Mouse (Mus musculus) midbrain, embryonic 12.5 days (tissue): ENCODE results near the gene Acp2. TPM values are rescaled to one million over a fixed set of nuclear protein-coding genes. Genes with fewer than 3 reads are reported as not detected.

Experiments used
- ATAC-seq: fragments of 200-750 bp; cut with Nextera tagmentation; 2 replicates; pipeline ENCODE4 v1.8.0; 2017; ENCODE audit warnings: low read depth, moderate TSS enrichment, moderate library complexity; ENCODE audit not compliant: low FRiP score
- H3K27ac ChIP-seq: fragments of 300-500 bp; sonication (generic); replicated peaks from 2 replicates; pipeline ENCODE4 v1.5.1; 2016; ENCODE audit warnings: mild to moderate bottlenecking
- H3K27me3 ChIP-seq: fragments of 300-500 bp; sonication (generic); 2 replicates; pipeline ENCODE4 v1.6.1; 2016; ENCODE audit warnings: mild to moderate bottlenecking
- H3K36me3 ChIP-seq: fragments of 300-500 bp; sonication (generic); 2 replicates; pipeline ENCODE4 v1.6.1; 2016
- H3K4me1 ChIP-seq: fragments of 300-500 bp; sonication (generic); 2 replicates; pipeline ENCODE4 v1.6.1; 2016
- H3K4me2 ChIP-seq: fragments of 300-500 bp; sonication (generic); replicated peaks from 2 replicates; pipeline ENCODE4 v1.6.1; 2016; ENCODE audit warnings: mild to moderate bottlenecking, moderate library complexity
- H3K4me3 ChIP-seq: fragments of 300-500 bp; sonication (generic); 2 replicates; pipeline ENCODE4 v1.5.1; 2016; ENCODE audit warnings: mild to moderate bottlenecking
- H3K9ac ChIP-seq: fragments of 300-500 bp; sonication (generic); replicated peaks from 2 replicates; pipeline ENCODE4 v1.6.1; 2016; ENCODE audit warnings: mild to moderate bottlenecking, moderate library complexity
- H3K9me3 ChIP-seq: fragments of 300-500 bp; sonication (generic); 2 replicates; pipeline ENCODE4 v1.6.1; 2016; ENCODE audit warnings: mild to moderate bottlenecking
- WGBS: fragments of 180-500 bp; shearing (Covaris S2); methylation state at CpG from one replicate; pipeline ENCODE4 v1.1.7; 2016; 5-methylcytosine and 5-hydroxymethylcytosine counted together
- polyA plus RNA-seq: library from polyadenylated mRNA; unstranded; fragments of >200 nt; fragmentation: Nextera tagmentation; extraction: Ambion mirVana; gene quantifications from 2 replicates; pipeline ENCODE4 v1.2.1, GENCODE M21; 2016

The Acp2 gene
- polyA plus RNA-seq, 1 experiment from 2014 or later: 37.7 TPM

DNA sequence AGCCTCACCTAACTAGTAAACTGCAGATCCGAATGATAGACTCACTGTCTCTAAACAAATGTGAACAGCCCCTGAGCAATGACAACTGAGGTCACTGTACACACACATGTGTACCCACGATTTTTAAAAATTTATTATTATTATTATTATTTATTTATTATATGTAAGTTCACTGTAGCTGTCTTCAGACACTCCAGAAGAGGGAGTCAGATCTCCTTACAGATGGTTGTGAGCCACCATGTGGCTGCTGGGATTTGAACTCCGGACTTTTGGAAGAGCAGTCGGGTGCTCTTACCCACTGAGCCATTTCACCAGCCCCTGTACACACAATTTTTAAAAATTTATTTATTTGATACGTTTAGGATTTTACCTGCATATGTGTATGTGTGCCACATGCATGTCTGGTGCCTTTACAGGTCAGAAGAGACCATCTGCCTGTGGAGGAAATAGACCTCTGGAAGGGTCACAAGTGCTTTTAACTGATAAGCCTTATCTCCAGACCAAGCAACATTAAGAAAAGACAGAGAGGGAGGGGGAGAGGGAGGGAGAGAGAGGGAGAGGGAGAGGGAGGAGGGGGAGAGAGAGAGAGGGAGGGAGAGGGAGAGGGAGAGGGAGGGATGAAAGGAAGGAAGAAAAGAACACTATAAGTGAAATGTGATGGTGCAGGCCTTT, 42.0 kb downstream of the Acp2 start:
- ATAC-seq: no peak
- 81% methylated on average over 5 of the region's 5 CpGs for WGBS
- no peak overlapping the region for H3K9ac ChIP-seq
- no peak overlapping the region for H3K4me3 ChIP-seq
- H3K9me3 ChIP-seq: no peaks in the 10 kb centered on the region
- H3K4me1 ChIP-seq: no peaks in the 10 kb centered on the region
- H3K27me3 ChIP-seq: no peaks in the 10 kb centered on the region
- no peak overlapping the region for H3K27ac ChIP-seq
- no peaks in the 10 kb centered on the region for H3K36me3 ChIP-seq
- no peak overlapping the region for H3K4me2 ChIP-seq

GRCm38 (mm10) chr2:91248366-91248765, 45.7 kb downstream of the Acp2 start:
- 93% methylated on average over 4 of the region's 4 CpGs for WGBS
- H3K9ac ChIP-seq: no peak overlapping the region
- no peak for ATAC-seq
- no peak overlapping the region for H3K4me2 ChIP-seq
- H3K27me3 ChIP-seq: no peaks in the 10 kb centered on the region
- H3K4me1 ChIP-seq: no peaks in the 10 kb centered on the region
- H3K27ac ChIP-seq: no peak overlapping the region
- H3K36me3 ChIP-seq: no peaks in the 10 kb centered on the region
- no peaks in the 10 kb centered on the region for H3K9me3 ChIP-seq
- no peak overlapping the region for H3K4me3 ChIP-seq

- Histone ChIP-seq H3K9me3 (no peaks in the 10 kb centered on the region), H3K9ac (no peak overlapping the region), H3K4me1 (peaks cover 22% of the 10 kb centered on the region), H3K27ac (no peak overlapping the region), H3K27me3 (peaks cover 27% of the 10 kb centered on the region), H3K36me3 (no peaks in the 10 kb centered on the region), H3K4me3 (no peak overlapping the region), H3K4me2 (no peak overlapping the region)
- ATAC-seq: no peak
- WGBS: 77% methylated on average over 4 of the region's 4 CpGs
Observed at GRCm38 (mm10) chr2:91252001-91252400, 49.3 kb downstream of the Acp2 start.

- H3K36me3 ChIP-seq: no peaks in the 10 kb centered on the region
- no peak overlapping the region for H3K27ac ChIP-seq
- H3K4me2 ChIP-seq: no peak overlapping the region
- no peaks in the 10 kb centered on the region for H3K9me3 ChIP-seq
- peaks cover 30% of the 10 kb centered on the region for H3K27me3 ChIP-seq
- no peak overlapping the region for H3K4me3 ChIP-seq
- ATAC-seq: no peak
- WGBS: 60% methylated on average over 4 of the region's 4 CpGs
- H3K9ac ChIP-seq: no peak overlapping the region
- peaks cover 26% of the 10 kb centered on the region for H3K4me1 ChIP-seq
Observed at GRCm38 (mm10) chr2:91252512-91252911, 49.8 kb downstream of the Acp2 start.

- no peak overlapping the region for H3K4me3 ChIP-seq
- no peak overlapping the region for H3K27ac ChIP-seq
- no peak overlapping the region for H3K9ac ChIP-seq
- peaks cover 39% of the 10 kb centered on the region for H3K27me3 ChIP-seq
- H3K4me1 ChIP-seq: peaks cover 37% of the 10 kb centered on the region
- WGBS: 34% methylated on average over 8 of the region's 8 CpGs
- no peak for ATAC-seq
- no peaks in the 10 kb centered on the region for H3K36me3 ChIP-seq
- no peaks in the 10 kb centered on the region for H3K9me3 ChIP-seq
- 0 out of 2 replicates have a peak overlapping the region, but pooled peaks have one; percentile 99 for H3K4me2 ChIP-seq
Observed at GRCm38 (mm10) chr2:91254725-91255380, 52.2 kb downstream of the Acp2 start.

- H3K9me3 ChIP-seq: no peaks in the 10 kb centered on the region
- peak within 1 kb of the TSS; percentile 72 for H3K9ac ChIP-seq
- peaks cover 37% of the 10 kb centered on the region for H3K4me1 ChIP-seq
- peak; percentile 52; the same call in 1 of the 2 replicates for ATAC-seq
- WGBS: under 1% methylated on average over 27 of the region's 27 CpGs
- peaks cover 39% of the 10 kb centered on the region for H3K27me3 ChIP-seq
- H3K36me3 ChIP-seq: no peaks in the 10 kb centered on the region
- peak within 1 kb of the TSS; percentile 99 for H3K4me2 ChIP-seq
- H3K27ac ChIP-seq: peak within 1 kb of the TSS; percentile 26; the same call in 1 of the 2 replicates
- H3K4me3 ChIP-seq: peak within 1 kb of the TSS; percentile 60
Observed at GRCm38 (mm10) chr2:91255661-91256150, 53.0 kb downstream of the Acp2 start, which contains the start of gene Pacsin3. Gene Pacsin3 (plus strand): TSS chr2:91255954.

GRCm38 (mm10) chr2:91256256-91257125, 53.8 kb downstream of the Acp2 start:
- H3K27ac ChIP-seq: peak overlapping the region; percentile 39; the same call in 1 of the 2 replicates
- H3K9ac ChIP-seq: peak overlapping the region; percentile 72
- H3K36me3 ChIP-seq: no peaks in the 10 kb centered on the region
- peaks cover 37% of the 10 kb centered on the region for H3K4me1 ChIP-seq
- ATAC-seq: peak; percentile 64
- WGBS: under 1% methylated on average over 52 of the region's 52 CpGs
- H3K27me3 ChIP-seq: peaks cover 39% of the 10 kb centered on the region
- H3K4me3 ChIP-seq: peak overlapping the region; percentile 60
- H3K9me3 ChIP-seq: no peaks in the 10 kb centered on the region
- peak overlapping the region; percentile 99 for H3K4me2 ChIP-seq

DNA sequence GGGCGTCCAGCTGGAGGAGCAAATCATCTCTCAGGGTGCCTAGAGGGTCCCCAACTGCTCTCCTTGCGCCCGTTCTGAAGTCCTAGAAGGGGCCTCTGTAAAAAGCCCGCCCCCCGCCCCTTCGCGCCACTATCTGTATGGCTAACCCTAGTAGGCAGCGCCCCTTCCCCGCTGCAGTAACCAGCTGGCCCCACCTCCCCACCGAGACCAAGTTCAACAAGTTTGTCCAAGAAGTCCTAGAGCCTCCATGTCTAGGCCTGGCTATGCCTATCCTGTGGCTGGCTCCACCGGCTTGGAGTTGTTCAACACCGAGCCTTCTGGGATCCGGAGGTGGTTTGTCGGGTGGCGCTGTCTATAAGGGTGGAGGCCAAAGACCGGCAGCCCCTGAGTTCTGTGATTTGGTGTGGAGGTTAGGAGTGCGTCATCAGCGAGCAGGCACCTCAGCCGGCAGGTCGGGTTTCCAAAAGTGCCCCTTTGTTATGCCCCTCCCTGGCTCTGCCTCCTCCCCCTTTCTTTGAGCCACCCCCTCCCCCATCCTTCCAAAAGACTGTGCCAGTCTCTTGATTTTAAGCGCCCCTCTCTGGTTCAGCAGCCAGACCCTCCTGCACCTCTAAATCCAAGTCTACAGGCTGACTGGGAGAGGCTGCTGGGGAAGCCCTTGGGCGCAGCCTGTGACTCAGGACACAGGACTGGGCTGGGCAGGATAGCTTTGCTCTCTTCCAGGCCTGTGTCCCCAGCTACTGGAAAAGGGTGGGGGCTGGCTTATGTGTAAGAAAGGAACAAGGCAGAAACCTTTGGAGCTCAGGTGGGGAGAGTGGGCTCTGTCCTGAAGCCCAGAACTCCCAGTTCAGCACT, 54.7 kb downstream of the Acp2 start:
- Histone ChIP-seq H3K36me3 (0 out of 2 replicates have a peak, but pooled peaks cover 4% of the 10 kb centered on the region), H3K27ac (peak overlapping the region; percentile 39), H3K4me3 (peak overlapping the region; percentile 60), H3K9me3 (no peaks in the 10 kb centered on the region), H3K9ac (peak overlapping the region; percentile 72), H3K4me2 (peak overlapping the region; percentile 99), H3K4me1 (peaks cover 37% of the 10 kb centered on the region), H3K27me3 (peaks cover 39% of the 10 kb centered on the region)
- 1% methylated on average over 22 of the region's 22 CpGs for WGBS
- peak; percentile 64 for ATAC-seq

DNA sequence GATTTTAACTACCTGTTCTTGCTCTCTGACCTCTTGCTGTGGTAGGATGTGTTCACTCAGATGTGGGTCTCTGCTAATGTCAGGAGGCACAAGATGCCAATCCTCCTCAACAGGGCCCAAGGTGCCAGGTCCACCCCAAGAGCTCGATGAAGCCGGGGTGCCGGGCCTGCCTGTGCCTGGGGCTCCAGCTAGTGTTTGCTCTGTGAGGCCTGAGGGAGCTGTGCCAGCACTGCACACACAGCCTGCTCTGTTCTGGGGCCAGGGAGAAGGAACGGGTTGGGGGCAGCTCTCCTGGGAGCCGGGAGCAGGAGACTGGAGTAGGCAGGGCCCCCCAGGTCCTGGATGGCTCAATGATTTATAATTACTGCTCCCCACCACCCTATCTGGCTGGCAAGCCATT, 55.4 kb downstream of the Acp2 start:
- H3K9me3 ChIP-seq: no peaks in the 10 kb centered on the region
- 0 out of 2 replicates have a peak, but pooled peaks cover 8% of the 10 kb centered on the region for H3K36me3 ChIP-seq
- no peak for ATAC-seq
- H3K27ac ChIP-seq: no peak overlapping the region; the same call in 1 of the 2 replicates
- peak overlapping the region; percentile 99 for H3K4me2 ChIP-seq
- H3K4me3 ChIP-seq: peak overlapping the region; percentile 60
- 81% methylated on average over 5 of the region's 5 CpGs for WGBS
- H3K9ac ChIP-seq: peak overlapping the region; percentile 72
- peaks cover 39% of the 10 kb centered on the region for H3K27me3 ChIP-seq
- peaks cover 37% of the 10 kb centered on the region for H3K4me1 ChIP-seq

DNA sequence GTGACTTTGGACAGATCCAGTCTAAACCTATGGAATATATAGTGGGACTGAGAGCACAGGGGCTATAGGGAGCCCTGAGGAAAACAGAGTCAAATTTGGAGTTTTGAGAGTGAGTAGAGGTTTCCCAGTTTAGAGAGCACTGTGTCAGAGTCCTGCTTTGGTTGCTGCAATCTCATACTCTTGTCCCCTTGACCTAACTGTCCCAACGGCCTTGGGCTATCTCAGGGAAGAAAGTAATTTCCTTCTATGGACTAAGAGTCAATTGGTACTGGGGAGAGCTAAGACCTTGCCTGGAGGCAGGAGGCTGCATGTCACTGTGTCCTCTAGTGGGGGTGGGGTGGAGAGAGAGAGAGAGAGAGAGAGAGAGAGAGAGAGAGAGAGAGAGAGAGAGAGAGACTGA, 56.1 kb downstream of the Acp2 start:
- H3K4me1 ChIP-seq: peaks cover 37% of the 10 kb centered on the region
- H3K27ac ChIP-seq: no peak overlapping the region
- ATAC-seq: no peak
- WGBS: 79% methylated on average over 1 of the region's 1 CpGs
- H3K4me3 ChIP-seq: no peak overlapping the region
- H3K4me2 ChIP-seq: no peak overlapping the region
- no peaks in the 10 kb centered on the region for H3K9me3 ChIP-seq
- peaks cover 39% of the 10 kb centered on the region for H3K27me3 ChIP-seq
- H3K9ac ChIP-seq: no peak overlapping the region
- H3K36me3 ChIP-seq: 0 out of 2 replicates have a peak, but pooled peaks cover 11% of the 10 kb centered on the region

DNA sequence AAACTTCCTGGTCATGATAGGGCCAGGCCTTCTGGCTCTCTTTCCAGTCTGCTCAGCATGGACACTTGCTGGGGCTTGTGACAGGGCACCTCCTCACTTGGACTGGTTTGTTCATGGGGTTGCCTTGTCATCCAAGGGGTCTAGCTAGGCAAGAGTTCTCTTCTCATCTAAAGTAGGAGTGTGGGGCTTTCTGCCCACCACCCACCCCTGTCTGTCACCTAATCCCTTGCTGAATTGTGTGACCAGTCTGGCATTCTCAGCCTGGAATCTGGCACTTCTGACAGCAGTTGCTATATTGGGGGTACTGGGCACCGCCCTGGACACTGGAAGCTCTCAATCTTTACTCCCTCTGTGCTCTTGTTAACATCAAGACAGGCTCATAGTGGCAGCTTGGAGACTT, 56.8 kb downstream of the Acp2 start:
- Histone ChIP-seq H3K4me1 (peaks cover 42% of the 10 kb centered on the region), H3K4me3 (no peak overlapping the region), H3K27me3 (peaks cover 34% of the 10 kb centered on the region), H3K4me2 (no peak overlapping the region), H3K9me3 (no peaks in the 10 kb centered on the region), H3K36me3 (0 out of 2 replicates have a peak, but pooled peaks cover 11% of the 10 kb centered on the region), H3K27ac (no peak overlapping the region), H3K9ac (0 out of 2 replicates have a peak overlapping the region, but pooled peaks have one; percentile 5)
- ATAC-seq: no peak
- 96% methylated on average over 1 of the region's 1 CpGs for WGBS
